Mouse (Mus musculus): ENCODE results near the gene Gm20388. TPM values are rescaled to one million over a fixed set of nuclear protein-coding genes. Genes with fewer than 3 reads are reported as not detected.

Gm20388 gene
- polyA plus RNA-seq, 1 experiment = not detected

DNA sequence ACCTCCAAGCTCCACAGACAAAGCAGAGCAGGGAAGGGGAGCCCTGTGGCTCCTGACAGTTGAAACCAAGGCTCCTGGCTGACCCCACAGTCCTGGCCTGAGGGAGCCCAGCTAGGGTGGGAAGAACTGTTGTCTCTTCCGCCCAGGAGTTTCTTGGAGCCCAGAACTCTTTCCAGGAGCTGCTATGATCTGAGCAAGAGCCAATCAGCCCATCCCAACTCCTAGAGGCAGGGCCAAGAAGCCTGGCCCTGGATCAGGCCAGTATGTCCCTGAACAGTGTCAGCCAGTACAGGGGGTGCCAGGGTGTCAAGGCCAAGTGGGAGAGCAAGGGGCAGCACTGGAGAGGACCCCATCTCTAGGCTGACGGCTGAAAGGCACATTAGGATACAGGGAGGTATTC is 2401.9 kb downstream of the Gm20388 start:
- H3K4me1 ChIP-seq (ENCODE audit: control insufficient read depth, insufficient read depth, low read length) = no peaks in the 10 kb centered on the region
- WGBS = 94% methylated on average over 2 of the region's 2 CpGs
- no peak overlapping the region for H3K4me3 ChIP-seq (ENCODE audit: insufficient read depth, low read depth, low read length)
- no peak overlapping the region for H3K27ac ChIP-seq (ENCODE audit: insufficient read depth, low read depth, low read length)
- TF ChIP-seq POLR2A (IDR thresholded peaks at IDR 0.05; ENCODE audit: insufficient read depth, low read depth, low read length) (no peak), CTCF (IDR thresholded peaks at IDR 0.05; ENCODE audit: insufficient read depth, low read depth, low read length) (no peak)

DNA sequence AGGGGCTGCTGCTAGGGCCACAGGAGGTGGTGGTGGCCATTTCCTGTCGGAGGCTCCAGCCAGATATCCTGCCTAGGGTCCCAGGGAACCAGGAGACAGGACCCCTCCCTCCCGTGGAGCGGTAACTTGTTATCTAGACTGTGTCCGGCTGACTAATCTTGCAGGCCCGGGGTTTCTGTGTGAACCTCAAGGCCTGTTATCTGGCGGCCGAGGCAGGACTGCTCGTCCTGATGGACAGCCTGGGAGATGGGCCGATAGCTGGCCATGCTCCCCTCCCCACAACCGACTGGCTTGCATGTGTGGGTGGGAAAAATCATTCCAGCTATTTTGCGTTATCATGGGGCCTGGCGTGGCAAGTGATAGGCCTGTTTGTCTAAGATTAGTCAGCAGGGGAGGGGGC is 2402.7 kb downstream of the Gm20388 start:
- Histone ChIP-seq H3K4me3 (ENCODE audit: insufficient read depth, low read depth, low read length) (no peak overlapping the region), H3K4me1 (ENCODE audit: control insufficient read depth, insufficient read depth, low read length) (no peaks in the 10 kb centered on the region), H3K27ac (ENCODE audit: insufficient read depth, low read depth, low read length) (no peak overlapping the region)
- no peak for TF ChIP-seq POLR2A (IDR thresholded peaks at IDR 0.05; ENCODE audit: insufficient read depth, low read depth, low read length)
- TF ChIP-seq CTCF (IDR thresholded peaks at IDR 0.05; ENCODE audit: insufficient read depth, low read depth, low read length) = no peak
- 86% methylated on average over 12 of the region's 12 CpGs for WGBS

DNA sequence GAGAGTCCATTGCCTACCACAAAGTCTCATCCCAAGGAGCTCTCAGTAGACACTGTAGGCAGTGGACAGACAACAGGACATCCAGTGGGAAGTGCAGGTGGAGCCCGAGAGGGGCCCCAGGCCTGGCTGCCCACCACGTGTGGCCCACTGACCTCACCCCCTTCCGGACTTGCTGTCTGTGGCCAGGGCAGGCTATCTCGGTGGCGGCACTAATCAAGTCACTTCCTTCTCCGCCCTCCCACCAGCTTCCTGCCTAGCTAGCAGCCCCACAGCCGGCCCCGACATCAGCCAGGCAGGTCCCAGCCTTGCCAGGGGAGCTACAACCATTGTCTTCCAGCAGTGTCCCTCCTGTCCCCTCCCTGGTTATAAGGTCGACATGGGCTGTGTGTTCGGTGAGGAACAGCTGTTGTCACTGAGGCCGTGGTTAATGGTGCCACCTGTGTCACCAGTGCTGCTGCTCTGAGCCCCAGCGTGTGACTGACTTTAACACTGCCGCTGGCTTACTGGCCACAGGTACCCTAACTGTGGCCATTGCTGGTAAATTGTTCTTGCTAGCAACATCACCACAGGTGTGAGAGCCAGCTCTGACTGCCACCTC is 2404.4 kb downstream of the Gm20388 start:
- Histone ChIP-seq H3K27ac (ENCODE audit: insufficient read depth, low read depth, low read length) (no peak overlapping the region), H3K4me3 (ENCODE audit: insufficient read depth, low read depth, low read length) (no peak overlapping the region), H3K4me1 (ENCODE audit: control insufficient read depth, insufficient read depth, low read length) (no peaks in the 10 kb centered on the region)
- WGBS = 80% methylated on average over 13 of the region's 13 CpGs
- TF ChIP-seq POLR2A (IDR thresholded peaks at IDR 0.05; ENCODE audit: insufficient read depth, low read depth, low read length) (no peak), CTCF (IDR thresholded peaks at IDR 0.05; ENCODE audit: insufficient read depth, low read depth, low read length) (no peak)

GRCm38 (mm10) chr8:122316402-122316801 is 2405.8 kb downstream of the Gm20388 start:
- TF ChIP-seq POLR2A (IDR thresholded peaks at IDR 0.05; ENCODE audit: insufficient read depth, low read depth, low read length) (no peak), CTCF (IDR thresholded peaks at IDR 0.05; ENCODE audit: insufficient read depth, low read depth, low read length) (no peak)
- Histone ChIP-seq H3K27ac (ENCODE audit: insufficient read depth, low read depth, low read length) (no peak overlapping the region), H3K4me3 (ENCODE audit: insufficient read depth, low read depth, low read length) (no peak overlapping the region), H3K4me1 (ENCODE audit: control insufficient read depth, insufficient read depth, low read length) (peaks cover 4% of the 10 kb centered on the region; the same call in 1 of the 2 replicates)
- 75% methylated on average over 2 of the region's 2 CpGs for WGBS

DNA sequence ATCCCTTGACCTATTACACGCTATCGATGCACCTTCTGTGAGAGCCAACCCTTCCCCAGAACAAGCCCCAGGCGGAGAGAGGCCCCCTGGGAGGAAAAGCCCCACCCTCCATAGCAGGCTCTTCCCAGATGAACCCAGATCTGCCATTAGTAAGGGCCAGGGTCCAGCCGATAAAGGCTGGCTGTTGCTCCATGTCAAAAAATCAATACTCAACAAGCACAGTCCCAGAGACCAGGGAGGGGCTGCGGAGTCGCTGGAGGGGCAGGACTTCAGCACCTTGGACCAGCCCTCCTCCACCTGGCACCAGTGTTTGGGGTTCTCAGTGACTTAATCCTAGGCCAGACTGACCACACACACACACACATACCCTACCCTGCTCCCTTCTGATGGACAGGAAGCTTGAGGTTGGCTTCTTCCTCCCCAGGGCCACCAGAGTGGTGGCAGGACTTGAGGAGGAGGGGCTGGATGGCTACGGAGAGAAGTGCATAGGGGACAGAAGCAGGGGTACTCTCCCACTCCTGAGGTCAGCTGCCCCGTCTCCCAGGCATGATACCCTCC is 2407.4 kb downstream of the Gm20388 start:
- TF ChIP-seq POLR2A (IDR thresholded peaks at IDR 0.05; ENCODE audit: insufficient read depth, low read depth, low read length) (no peak), CTCF (IDR thresholded peaks at IDR 0.05; ENCODE audit: insufficient read depth, low read depth, low read length) (no peak)
- Histone ChIP-seq H3K27ac (ENCODE audit: insufficient read depth, low read depth, low read length) (no peak overlapping the region), H3K4me1 (ENCODE audit: control insufficient read depth, insufficient read depth, low read length) (peaks cover 4% of the 10 kb centered on the region; the same call in 1 of the 2 replicates), H3K4me3 (ENCODE audit: insufficient read depth, low read depth, low read length) (no peak overlapping the region)
- WGBS = 62% methylated on average over 8 of the region's 8 CpGs

GRCm38 (mm10) chr8:122319045-122319707 is 2408.5 kb downstream of the Gm20388 start:
- TF ChIP-seq CTCF (IDR thresholded peaks at IDR 0.05; ENCODE audit: insufficient read depth, low read depth, low read length) = no peak
- no peak for TF ChIP-seq POLR2A (IDR thresholded peaks at IDR 0.05; ENCODE audit: insufficient read depth, low read depth, low read length)
- Histone ChIP-seq H3K4me3 (ENCODE audit: insufficient read depth, low read depth, low read length) (no peak overlapping the region), H3K4me1 (ENCODE audit: control insufficient read depth, insufficient read depth, low read length) (peaks cover 7% of the 10 kb centered on the region; the same call in 1 of the 2 replicates), H3K27ac (ENCODE audit: insufficient read depth, low read depth, low read length) (no peak overlapping the region)
- WGBS = 90% methylated on average over 11 of the region's 11 CpGs

- no peak overlapping the region for H3K27ac ChIP-seq (ENCODE audit: insufficient read depth, low read depth, low read length)
- H3K4me3 ChIP-seq (ENCODE audit: insufficient read depth, low read depth, low read length) = no peak overlapping the region
- WGBS = 86% methylated on average over 7 of the region's 7 CpGs
- H3K4me1 ChIP-seq (ENCODE audit: control insufficient read depth, insufficient read depth, low read length) = peaks cover 7% of the 10 kb centered on the region; the same call in 1 of the 2 replicates
- TF ChIP-seq POLR2A (IDR thresholded peaks at IDR 0.05; ENCODE audit: insufficient read depth, low read depth, low read length) (no peak), CTCF (IDR thresholded peaks at IDR 0.05; ENCODE audit: insufficient read depth, low read depth, low read length) (no peak)
Measured at GRCm38 (mm10) chr8:122319708-122320075, 2409.1 kb downstream of the Gm20388 start.

- 18% methylated on average over 3 of the region's 3 CpGs for WGBS
- peaks cover 7% of the 10 kb centered on the region; the same call in 1 of the 2 replicates for H3K4me1 ChIP-seq (ENCODE audit: control insufficient read depth, insufficient read depth, low read length)
- TF ChIP-seq CTCF (IDR thresholded peaks at IDR 0.05; ENCODE audit: insufficient read depth, low read depth, low read length) (no peak), POLR2A (IDR thresholded peaks at IDR 0.05; ENCODE audit: insufficient read depth, low read depth, low read length) (no peak)
- H3K4me3 ChIP-seq (ENCODE audit: insufficient read depth, low read depth, low read length) = no peak overlapping the region
- H3K27ac ChIP-seq (ENCODE audit: insufficient read depth, low read depth, low read length) = no peak overlapping the region
Measured at GRCm38 (mm10) chr8:122320541-122320940, 2409.9 kb downstream of the Gm20388 start.

GRCm38 (mm10) chr8:122321455-122321921 is 2410.8 kb downstream of the Gm20388 start:
- no peak for TF ChIP-seq CTCF (IDR thresholded peaks at IDR 0.05; ENCODE audit: insufficient read depth, low read depth, low read length)
- no peak for TF ChIP-seq POLR2A (IDR thresholded peaks at IDR 0.05; ENCODE audit: insufficient read depth, low read depth, low read length)
- no peak overlapping the region for H3K4me3 ChIP-seq (ENCODE audit: insufficient read depth, low read depth, low read length)
- peaks cover 7% of the 10 kb centered on the region; the same call in 1 of the 2 replicates for H3K4me1 ChIP-seq (ENCODE audit: control insufficient read depth, insufficient read depth, low read length)
- no peak overlapping the region for H3K27ac ChIP-seq (ENCODE audit: insufficient read depth, low read depth, low read length)
- WGBS = 86% methylated on average over 10 of the region's 10 CpGs

All from olfactory bulb, adult 2 months (tissue).